Mouse (Mus musculus) erythroblast, embryonic 14.5 days (primary cell): ENCODE measurements around the gene Fndc8.

Experiments
- GATA1 ChIP-seq: IDR thresholded peaks from 2 replicates; pipeline ENCODE4 v1.6.1; 2012; ENCODE audit warnings: low read length, inconsistent platforms, mixed read lengths
- TAL1 ChIP-seq: IDR thresholded peaks from 3 replicates; pipeline ENCODE4 v1.6.1; 2012; ENCODE audit warnings: low read length, inconsistent platforms, mixed read lengths

DNA sequence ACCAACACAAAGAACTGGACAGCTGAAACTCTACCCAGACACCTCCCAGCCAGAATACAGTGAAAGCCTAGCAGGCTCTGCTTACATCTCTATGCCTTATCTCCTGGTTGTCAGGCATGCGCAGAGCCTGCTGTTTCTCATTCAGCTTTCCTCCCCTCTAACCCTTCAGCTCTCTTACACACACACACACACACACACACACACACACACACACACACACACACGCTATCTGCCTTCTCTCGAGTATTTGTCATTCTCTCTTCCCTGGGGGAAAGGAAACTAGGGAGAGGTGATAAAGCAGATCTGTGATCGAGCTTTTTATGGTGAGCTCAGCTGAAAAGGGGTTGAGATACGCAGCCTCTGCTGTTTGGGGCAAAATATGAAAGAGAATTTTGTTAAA lies 17.0 kb upstream of the Fndc8 start:
- no peak for TF ChIP-seq GATA1
- TF ChIP-seq TAL1: no peak
